Mouse (Mus musculus) spleen, postnatal 14 days (tissue): ENCODE results near the gene Metap2.

ENCODE experiments used
- DNase-seq, 2 experiments: peaks; one replicate each; pipeline ENCODE4 v3.0.0; 2021 to 2022; ENCODE audit warnings: low spot score in 2 of 2

Metap2 gene

GRCm38 (mm10) chr10:93911326-93911725 is 14.4 kb upstream of the Metap2 start:
- DNase-seq, result no peak

GRCm38 (mm10) chr10:93909811-93910446 is 13.0 kb upstream of the Metap2 start:
- no peak for DNase-seq

- no peak for DNase-seq
These were observed 12.1 kb upstream of the Metap2 start for GRCm38 (mm10) chr10:93909015-93909414.

GRCm38 (mm10) chr10:93908540-93908939 is 11.6 kb upstream of the Metap2 start:
- no peak for DNase-seq

GRCm38 (mm10) chr10:93907376-93907775 is 10.5 kb upstream of the Metap2 start:
- DNase-seq, result no peak

GRCm38 (mm10) chr10:93899907-93900306 is 3.0 kb upstream of the Metap2 start:
- no peak for DNase-seq

- DNase-seq, result no peak
These were observed 2.4 kb upstream of the Metap2 start for GRCm38 (mm10) chr10:93899303-93899702.

- no peak for DNase-seq
These were observed 4.3 kb downstream of the Metap2 start for GRCm38 (mm10) chr10:93892551-93892950.

- peak in 1 of 2 experiments; percentile 28 for DNase-seq
These were observed 5.9 kb downstream of the Metap2 start for GRCm38 (mm10) chr10:93891031-93891430.

GRCm38 (mm10) chr10:93890565-93890964 is 6.3 kb downstream of the Metap2 start:
- DNase-seq, result no peak

GRCm38 (mm10) chr10:93889976-93890375 is 6.9 kb downstream of the Metap2 start:
- DNase-seq, result no peak

GRCm38 (mm10) chr10:93889579-93889950 is 7.3 kb downstream of the Metap2 start:
- DNase-seq, result peak; percentile 78 to 82

GRCm38 (mm10) chr10:93888935-93889578 is 7.8 kb downstream of the Metap2 start:
- DNase-seq, result peak in 1 of 2 experiments; percentile 16

- no peak for DNase-seq
These were observed 8.3 kb downstream of the Metap2 start for GRCm38 (mm10) chr10:93888590-93888934.

GRCm38 (mm10) chr10:93885839-93886477 is 10.9 kb downstream of the Metap2 start:
- DNase-seq, result peak in 1 of 2 experiments; percentile 63

- no peak for DNase-seq
These were observed 14.0 kb downstream of the Metap2 start for GRCm38 (mm10) chr10:93882738-93883364.

GRCm38 (mm10) chr10:93881918-93882317 is 15.0 kb downstream of the Metap2 start:
- no peak for DNase-seq

- no peak for DNase-seq
These were observed 18.2 kb downstream of the Metap2 start for GRCm38 (mm10) chr10:93878732-93879131.

- DNase-seq, result no peak
These were observed 20.1 kb downstream of the Metap2 start for GRCm38 (mm10) chr10:93876772-93877171.

- DNase-seq, result no peak
These were observed 28.0 kb downstream of the Metap2 start for GRCm38 (mm10) chr10:93868886-93869285.

GRCm38 (mm10) chr10:93868401-93868800 is 28.5 kb downstream of the Metap2 start:
- no peak for DNase-seq

- no peak for DNase-seq
These were observed 40.8 kb downstream of the Metap2 start for GRCm38 (mm10) chr10:93856095-93856494.

- no peak for DNase-seq
These were observed 41.8 kb downstream of the Metap2 start for GRCm38 (mm10) chr10:93855126-93855525.
